Mouse (Mus musculus): Measurements from ENCODE around the gene Tceal1.
"Not testable (repeated sequence)": the region's sequence is repeated elsewhere in the genome, so short reads cannot be mapped to it uniquely, and the experiment has no call there.

Tceal1 gene

GRCm38 (mm10) chrX:136707446-136708167, at the start of gene Tceal1:
TSS of gene Tceal1 (plus strand) at chrX:136707982.
- DNase-seq (ENCODE audit: extremely low spot score, low spot score) = peak; percentile 54

- DNase-seq (ENCODE audit: extremely low spot score, low spot score) = peak; percentile 24
Measured at GRCm38 (mm10) chrX:136666281-136666706, 41.5 kb upstream of the Tceal1 start.

GRCm38 (mm10) chrX:136666762-136667464, 40.9 kb upstream of the Tceal1 start:
- peak; percentile 17 for DNase-seq (ENCODE audit: extremely low spot score, low spot score)

- no peak for DNase-seq (ENCODE audit: extremely low spot score, low spot score)
Measured at GRCm38 (mm10) chrX:136668794-136669193, 39.0 kb upstream of the Tceal1 start.

GRCm38 (mm10) chrX:136680989-136681388, 26.8 kb upstream of the Tceal1 start:
- no peak for DNase-seq (ENCODE audit: extremely low spot score, low spot score)

- not testable (repeated sequence) for DNase-seq (ENCODE audit: extremely low spot score, low spot score)
Measured at GRCm38 (mm10) chrX:136691606-136692293, 16.0 kb upstream of the Tceal1 start.

GRCm38 (mm10) chrX:136692294-136692675, 15.5 kb upstream of the Tceal1 start:
- DNase-seq (ENCODE audit: extremely low spot score, low spot score) = no peak

GRCm38 (mm10) chrX:136693196-136693595, 14.6 kb upstream of the Tceal1 start:
- no peak for DNase-seq (ENCODE audit: extremely low spot score, low spot score)

GRCm38 (mm10) chrX:136708168-136708681, 443 bp downstream of the Tceal1 start:
- peak; percentile 56 for DNase-seq (ENCODE audit: extremely low spot score, low spot score)

GRCm38 (mm10) chrX:136708782-136709181, 1.0 kb downstream of the Tceal1 start:
- DNase-seq (ENCODE audit: extremely low spot score, low spot score) = peak; percentile 25

GRCm38 (mm10) chrX:136714742-136715474, 7.1 kb downstream of the Tceal1 start:
- not testable (repeated sequence) for DNase-seq (ENCODE audit: extremely low spot score, low spot score)

GRCm38 (mm10) chrX:136732016-136732415, 24.2 kb downstream of the Tceal1 start:
- DNase-seq (ENCODE audit: extremely low spot score, low spot score) = no peak

- DNase-seq (ENCODE audit: extremely low spot score, low spot score) = peak; percentile 13
Measured at GRCm38 (mm10) chrX:136740087-136740790, 32.5 kb downstream of the Tceal1 start.

- DNase-seq (ENCODE audit: extremely low spot score, low spot score) = peak; percentile 83
Measured at GRCm38 (mm10) chrX:136740791-136741650, 33.2 kb downstream of the Tceal1 start.

- no peak for DNase-seq (ENCODE audit: extremely low spot score, low spot score)
Measured at GRCm38 (mm10) chrX:136741651-136742201, 33.9 kb downstream of the Tceal1 start.

- DNase-seq (ENCODE audit: extremely low spot score, low spot score) = peak; percentile 14
Measured at GRCm38 (mm10) chrX:136742241-136742640, 34.5 kb downstream of the Tceal1 start.

- peak; percentile 35 for DNase-seq (ENCODE audit: extremely low spot score, low spot score)
Measured at GRCm38 (mm10) chrX:136742661-136743103, 34.9 kb downstream of the Tceal1 start.

- DNase-seq (ENCODE audit: extremely low spot score, low spot score) = no peak
Measured at GRCm38 (mm10) chrX:136743459-136743858, 35.7 kb downstream of the Tceal1 start, which contains the start of gene Morf4l2. TSS of gene Morf4l2 (minus strand) at chrX:136743690.

GRCm38 (mm10) chrX:136744663-136745062, 36.9 kb downstream of the Tceal1 start:
- no peak for DNase-seq (ENCODE audit: extremely low spot score, low spot score)

All from neural tube, embryonic 10.5 days (tissue).